Mouse (Mus musculus) embryonic facial prominence, embryonic 15.5 days (tissue): Measurements from ENCODE around the gene Lpar5. TPM values are rescaled to one million over a fixed set of nuclear protein-coding genes. Genes with fewer than 3 reads are reported as not detected.

Experiments
- ATAC-seq: fragments of 200-750 bp; cut with Nextera tagmentation; 2 replicates; pipeline ENCODE4 v1.8.0; 2017; ENCODE audit warnings: low read depth, moderate TSS enrichment; ENCODE audit not compliant: insufficient number of reproducible peaks, low FRiP score, low TSS enrichment
- H3K27ac ChIP-seq: fragments of 300-500 bp; sonication (generic); replicated peaks from 2 replicates; pipeline ENCODE4 v1.5.1; 2015; ENCODE audit warnings: mild to moderate bottlenecking, inconsistent platforms
- H3K27me3 ChIP-seq: fragments of 300-500 bp; sonication (generic); 2 replicates; pipeline ENCODE4 v1.6.1; 2015; ENCODE audit warnings: inconsistent platforms
- H3K36me3 ChIP-seq: fragments of 300-500 bp; sonication (generic); 2 replicates; pipeline ENCODE4 v1.6.1; 2015; ENCODE audit warnings: mild to moderate bottlenecking, inconsistent platforms
- H3K4me1 ChIP-seq: fragments of 300-500 bp; sonication (generic); 2 replicates; pipeline ENCODE4 v1.6.1; 2015; ENCODE audit warnings: inconsistent platforms
- H3K4me2 ChIP-seq: fragments of 300-500 bp; sonication (generic); replicated peaks from 2 replicates; pipeline ENCODE4 v1.6.1; 2015; ENCODE audit warnings: mild to moderate bottlenecking, inconsistent platforms
- H3K4me3 ChIP-seq: fragments of 300-500 bp; sonication (generic); replicated peaks from 2 replicates; pipeline ENCODE4 v1.5.1; 2015; ENCODE audit warnings: mild to moderate bottlenecking, inconsistent platforms
- H3K9ac ChIP-seq: fragments of 300-500 bp; sonication (generic); 2 replicates; pipeline ENCODE4 v1.6.1; 2015; ENCODE audit warnings: inconsistent platforms
- H3K9me3 ChIP-seq: fragments of 300-500 bp; sonication (generic); replicated peaks from 2 replicates; pipeline ENCODE4 v1.6.1; 2016; ENCODE audit warnings: inconsistent platforms
- WGBS: fragments of 180-500 bp; shearing (Covaris S2); methylation state at CpG from one replicate; pipeline ENCODE4 v1.1.7; 2015; 5-methylcytosine and 5-hydroxymethylcytosine counted together
- polyA plus RNA-seq: library from polyadenylated mRNA; unstranded; fragments of >200 nt; fragmentation: Nextera tagmentation; extraction: Ambion mirVana; gene quantifications from 2 replicates; pipeline ENCODE4 v1.2.1, GENCODE M21; 2015

Lpar5 gene
- polyA plus RNA-seq, 1 experiment from 2014 or later, result 5.4 TPM

GRCm38 (mm10) chr6:125084424-125084823 lies 16.7 kb downstream of the Lpar5 start:
- Histone ChIP-seq H3K36me3 (no peaks in the 10 kb centered on the region), H3K4me1 (peaks cover 24% of the 10 kb centered on the region), H3K27me3 (no peaks in the 10 kb centered on the region), H3K4me3 (no peak overlapping the region), H3K4me2 (no peak overlapping the region), H3K9me3 (no peaks in the 10 kb centered on the region), H3K9ac (peak overlapping the region; percentile 18; the same call in 1 of the 2 replicates), H3K27ac (peak overlapping the region; percentile 12; the same call in 1 of the 2 replicates)
- 5% methylated on average over 4 of the region's 4 CpGs for WGBS
- peak; percentile 18; the same call in 1 of the 2 replicates for ATAC-seq

- Histone ChIP-seq H3K4me3 (no peak overlapping the region), H3K4me2 (no peak overlapping the region), H3K27ac (peak overlapping the region; percentile 94), H3K27me3 (no peaks in the 10 kb centered on the region), H3K9me3 (no peaks in the 10 kb centered on the region), H3K36me3 (no peaks in the 10 kb centered on the region), H3K4me1 (peaks cover 33% of the 10 kb centered on the region), H3K9ac (no peak overlapping the region)
- WGBS, result 87% methylated on average over 3 of the region's 3 CpGs
- ATAC-seq, result no peak
Measured at GRCm38 (mm10) chr6:125087937-125088336, 20.2 kb downstream of the Lpar5 start.

GRCm38 (mm10) chr6:125088561-125089321 lies 21.0 kb downstream of the Lpar5 start:
- peaks cover 33% of the 10 kb centered on the region for H3K4me1 ChIP-seq
- H3K4me2 ChIP-seq, result peak overlapping the region; percentile 53
- H3K27ac ChIP-seq, result peak overlapping the region; percentile 94
- H3K9me3 ChIP-seq, result no peaks in the 10 kb centered on the region
- H3K36me3 ChIP-seq, result no peaks in the 10 kb centered on the region
- WGBS, result 4% methylated on average over 20 of the region's 20 CpGs
- no peaks in the 10 kb centered on the region for H3K27me3 ChIP-seq
- no peak overlapping the region; the same call in 1 of the 2 replicates for H3K9ac ChIP-seq
- H3K4me3 ChIP-seq, result no peak overlapping the region
- ATAC-seq, result peak; percentile 78

- Histone ChIP-seq H3K9ac (peak overlapping the region; percentile 23; the same call in 1 of the 2 replicates), H3K4me3 (peak overlapping the region; percentile 21; the same call in 1 of the 2 replicates), H3K4me2 (peak overlapping the region; percentile 53), H3K9me3 (no peaks in the 10 kb centered on the region), H3K27ac (peak overlapping the region; percentile 94), H3K27me3 (no peaks in the 10 kb centered on the region), H3K4me1 (peaks cover 25% of the 10 kb centered on the region), H3K36me3 (no peaks in the 10 kb centered on the region)
- 3% methylated on average over 15 of the region's 15 CpGs for WGBS
- peak; percentile 77 for ATAC-seq
Measured at GRCm38 (mm10) chr6:125089521-125090321, 22.0 kb downstream of the Lpar5 start.

GRCm38 (mm10) chr6:125090341-125091085 lies 22.8 kb downstream of the Lpar5 start:
- H3K9me3 ChIP-seq, result no peaks in the 10 kb centered on the region
- H3K36me3 ChIP-seq, result no peaks in the 10 kb centered on the region
- WGBS, result 56% methylated on average over 10 of the region's 10 CpGs
- peak overlapping the region; percentile 53 for H3K4me2 ChIP-seq
- H3K9ac ChIP-seq, result no peak overlapping the region
- H3K27ac ChIP-seq, result peak overlapping the region; percentile 94
- no peak for ATAC-seq
- H3K4me3 ChIP-seq, result 0 out of 2 replicates have a peak overlapping the region, but pooled peaks have one; percentile 21
- H3K4me1 ChIP-seq, result peaks cover 28% of the 10 kb centered on the region
- H3K27me3 ChIP-seq, result no peaks in the 10 kb centered on the region

GRCm38 (mm10) chr6:125092372-125092771 lies 24.7 kb downstream of the Lpar5 start:
- Histone ChIP-seq H3K9ac (no peak overlapping the region), H3K4me1 (peaks cover 31% of the 10 kb centered on the region), H3K36me3 (no peaks in the 10 kb centered on the region), H3K9me3 (no peaks in the 10 kb centered on the region), H3K27me3 (no peaks in the 10 kb centered on the region), H3K4me2 (no peak overlapping the region), H3K27ac (peak overlapping the region; percentile 13; the same call in 1 of the 2 replicates), H3K4me3 (no peak overlapping the region)
- WGBS, result 89% methylated on average over 5 of the region's 5 CpGs
- no peak for ATAC-seq

GRCm38 (mm10) chr6:125094843-125095242 lies 27.1 kb downstream of the Lpar5 start:
- Histone ChIP-seq H3K27ac (peak overlapping the region; percentile 96), H3K4me1 (peaks cover 40% of the 10 kb centered on the region), H3K9me3 (no peaks in the 10 kb centered on the region), H3K4me3 (no peak overlapping the region), H3K36me3 (0 out of 2 replicates have a peak, but pooled peaks cover 6% of the 10 kb centered on the region), H3K9ac (no peak overlapping the region), H3K27me3 (no peaks in the 10 kb centered on the region), H3K4me2 (no peak overlapping the region)
- no peak for ATAC-seq
- WGBS, result 54% methylated on average over 3 of the region's 3 CpGs

GRCm38 (mm10) chr6:125095391-125096278 lies 27.9 kb downstream of the Lpar5 start, which contains the start of gene Chd4:
Chd4 (plus strand) TSS chr6:125095981.
- Histone ChIP-seq H3K27me3 (no peaks in the 10 kb centered on the region), H3K9ac (peak within 1 kb of the TSS; percentile 82), H3K4me3 (peak within 1 kb of the TSS; percentile 86), H3K27ac (peak within 1 kb of the TSS; percentile 96), H3K9me3 (no peaks in the 10 kb centered on the region), H3K36me3 (peaks cover 14% of the 10 kb centered on the region), H3K4me1 (peaks cover 40% of the 10 kb centered on the region), H3K4me2 (peak within 1 kb of the TSS; percentile 64)
- peak; percentile 80 for ATAC-seq
- WGBS, result 2% methylated on average over 43 of the region's 45 CpGs

- H3K36me3 ChIP-seq, result peaks cover 20% of the 10 kb centered on the region
- H3K27ac ChIP-seq, result peak overlapping the region; percentile 96
- H3K9me3 ChIP-seq, result no peaks in the 10 kb centered on the region
- under 1% methylated on average over 22 of the region's 32 CpGs for WGBS
- H3K9ac ChIP-seq, result peak overlapping the region; percentile 82
- peak overlapping the region; percentile 86 for H3K4me3 ChIP-seq
- H3K27me3 ChIP-seq, result no peaks in the 10 kb centered on the region
- peak; percentile 3; the same call in 1 of the 2 replicates for ATAC-seq
- H3K4me2 ChIP-seq, result peak overlapping the region; percentile 64
- peaks cover 38% of the 10 kb centered on the region for H3K4me1 ChIP-seq
Measured at GRCm38 (mm10) chr6:125096279-125096596, 28.5 kb downstream of the Lpar5 start.
